Mouse (Mus musculus) cerebellum, postnatal 36 days (tissue): Measurements from ENCODE around the gene Exoc3l.

Experiments used
- DNase-seq, 2 experiments: peaks; one replicate each; pipeline ENCODE4 v3.0.0; 2021 to 2022; ENCODE audit warnings: mixed read lengths in 2 of 2

Exoc3l gene

GRCm38 (mm10) chr8:105313622-105314402, 17.9 kb upstream of the Exoc3l start:
- DNase-seq = no peak

- DNase-seq = peak in 1 of 2 experiments; percentile 46
Measured at GRCm38 (mm10) chr8:105312891-105313481, 17.1 kb upstream of the Exoc3l start.

- no peak for DNase-seq
Measured at GRCm38 (mm10) chr8:105311718-105312117, 15.8 kb upstream of the Exoc3l start.

- DNase-seq = peak in 1 of 2 experiments; percentile 46
Measured at GRCm38 (mm10) chr8:105310118-105310517, 14.2 kb upstream of the Exoc3l start.

GRCm38 (mm10) chr8:105309142-105309847, 13.4 kb upstream of the Exoc3l start:
- DNase-seq = peak; percentile 93 to 95

GRCm38 (mm10) chr8:105308428-105308827, 12.5 kb upstream of the Exoc3l start:
- DNase-seq = no peak

GRCm38 (mm10) chr8:105307670-105308069, 11.8 kb upstream of the Exoc3l start:
- no peak for DNase-seq

GRCm38 (mm10) chr8:105306146-105306691, 10.3 kb upstream of the Exoc3l start:
- peak in 1 of 2 experiments; percentile 39 for DNase-seq

- peak; percentile 75 to 79 for DNase-seq
Measured at GRCm38 (mm10) chr8:105305211-105306145, 9.6 kb upstream of the Exoc3l start, which contains the start of gene Elmo3. Gene Elmo3, plus strand, starts transcription at chr8:105305601.

GRCm38 (mm10) chr8:105304325-105305210, 8.7 kb upstream of the Exoc3l start:
- no peak for DNase-seq

- no peak for DNase-seq
Measured at GRCm38 (mm10) chr8:105303874-105304273, 8.0 kb upstream of the Exoc3l start.

GRCm38 (mm10) chr8:105303396-105303795, 7.5 kb upstream of the Exoc3l start:
- no peak for DNase-seq

- no peak for DNase-seq
Measured at GRCm38 (mm10) chr8:105299962-105300361, 4.1 kb upstream of the Exoc3l start.

GRCm38 (mm10) chr8:105298351-105299252, 2.7 kb upstream of the Exoc3l start:
- DNase-seq = no peak

GRCm38 (mm10) chr8:105297511-105298192, 1.8 kb upstream of the Exoc3l start, which contains the start of gene E2f4:
Gene E2f4, plus strand, starts transcription at chr8:105297663.
- peak; percentile 91 to 92 for DNase-seq

- no peak for DNase-seq
Measured at GRCm38 (mm10) chr8:105295256-105295655, 645 bp downstream of the Exoc3l start.

GRCm38 (mm10) chr8:105294776-105295175, 1.1 kb downstream of the Exoc3l start:
- DNase-seq = no peak

GRCm38 (mm10) chr8:105293405-105293804, 2.5 kb downstream of the Exoc3l start:
- peak; percentile 75 to 77 for DNase-seq

- DNase-seq = peak in 1 of 2 experiments; percentile 29
Measured at GRCm38 (mm10) chr8:105292471-105292870, 3.4 kb downstream of the Exoc3l start.
